Mouse (Mus musculus) hindbrain, embryonic 16.5 days (tissue): ENCODE results near the gene Prkg1. TPM values are rescaled to one million over a fixed set of nuclear protein-coding genes. Genes with fewer than 3 reads are reported as not detected.
A peak's percentile ranks its signal among the peaks of the same experiment; 100 is the strongest.

Source experiments
- ATAC-seq: fragments of 200-750 bp; cut with Nextera tagmentation; 2 replicates; pipeline ENCODE4 v1.8.0; 2017; ENCODE audit warnings: moderate TSS enrichment, moderate library complexity
- H3K27ac ChIP-seq: fragments of 300-500 bp; sonication (generic); 2 replicates; pipeline ENCODE4 v1.5.1; 2014; ENCODE audit warnings: low read depth, mild to moderate bottlenecking, control low read depth, low read length, moderate library complexity
- H3K27me3 ChIP-seq: fragments of 300-500 bp; sonication (generic); replicated peaks from 2 replicates; pipeline ENCODE4 v1.6.1; 2014; ENCODE audit warnings: low read length; ENCODE audit not compliant: control insufficient read depth, insufficient read depth
- H3K36me3 ChIP-seq: fragments of 300-500 bp; sonication (generic); 2 replicates; pipeline ENCODE4 v1.6.1; 2014; ENCODE audit warnings: mild to moderate bottlenecking, low read length, moderate library complexity, mixed read lengths; ENCODE audit not compliant: control insufficient read depth, insufficient read depth
- H3K4me1 ChIP-seq: fragments of 300-500 bp; sonication (generic); 2 replicates; pipeline ENCODE4 v1.6.1; 2014; ENCODE audit warnings: low read depth, low read length; ENCODE audit not compliant: control insufficient read depth, insufficient read depth
- H3K4me2 ChIP-seq: fragments of 300-500 bp; sonication (generic); 2 replicates; pipeline ENCODE4 v1.6.1; 2014; ENCODE audit warnings: mild to moderate bottlenecking, low read length, control low read depth, moderate library complexity
- H3K4me3 ChIP-seq: fragments of 300-500 bp; sonication (generic); 2 replicates; pipeline ENCODE4 v1.5.1; 2014; ENCODE audit warnings: mild to moderate bottlenecking, low read length, control low read depth, moderate library complexity
- H3K9ac ChIP-seq: fragments of 300-500 bp; sonication (generic); 2 replicates; pipeline ENCODE4 v1.6.1; 2014; ENCODE audit warnings: low read depth, mild to moderate bottlenecking, control low read depth, low read length, moderate library complexity
- H3K9me3 ChIP-seq: fragments of 300-500 bp; sonication (generic); 2 replicates; pipeline ENCODE4 v1.6.1; 2014; ENCODE audit warnings: mild to moderate bottlenecking, low read length, moderate library complexity; ENCODE audit not compliant: control insufficient read depth
- WGBS: fragments of 180-500 bp; shearing (Covaris S2); extraction: QIAGEN DNeasy Blood & Tissue Kit; methylation state at CpG from one replicate; pipeline ENCODE4 v1.1.7; 2014; 5-methylcytosine and 5-hydroxymethylcytosine counted together
- polyA plus RNA-seq: library from polyadenylated mRNA; unstranded; fragments of >200 nt; fragmentation: Nextera tagmentation; extraction: Ambion mirVana; gene quantifications from 2 replicates; pipeline ENCODE4 v1.2.1, GENCODE M21; 2015

Gene Prkg1
- polyA plus RNA-seq, 1 experiment from 2014 or later, result 4.8 TPM

- Histone ChIP-seq H3K9ac (no peak overlapping the region), H3K36me3 (no peaks in the 10 kb centered on the region), H3K27me3 (no peaks in the 10 kb centered on the region), H3K4me1 (no peaks in the 10 kb centered on the region), H3K9me3 (no peaks in the 10 kb centered on the region), H3K4me3 (no peak overlapping the region), H3K4me2 (no peak overlapping the region), H3K27ac (no peak overlapping the region)
- WGBS, result 39% methylated on average over 5 of the region's 5 CpGs
- ATAC-seq, result no peak
Observed at GRCm38 (mm10) chr19:30642629-30643170, 1122.1 kb downstream of the Prkg1 start.

- Histone ChIP-seq H3K36me3 (no peaks in the 10 kb centered on the region), H3K4me1 (no peaks in the 10 kb centered on the region), H3K27ac (peak overlapping the region; percentile 29; the same call in 1 of the 2 replicates), H3K27me3 (no peaks in the 10 kb centered on the region), H3K9me3 (no peaks in the 10 kb centered on the region), H3K4me3 (no peak overlapping the region), H3K9ac (no peak overlapping the region), H3K4me2 (peak overlapping the region; percentile 25)
- WGBS, result 48% methylated on average over 8 of the region's 8 CpGs
- peak; percentile 60; the same call in 1 of the 2 replicates for ATAC-seq
Observed at GRCm38 (mm10) chr19:30637471-30637870, 1127.4 kb downstream of the Prkg1 start.

GRCm38 (mm10) chr19:30631051-30631450 lies 1133.8 kb downstream of the Prkg1 start:
- H3K4me3 ChIP-seq, result no peak overlapping the region
- no peaks in the 10 kb centered on the region for H3K27me3 ChIP-seq
- no peaks in the 10 kb centered on the region for H3K36me3 ChIP-seq
- H3K9ac ChIP-seq, result no peak overlapping the region
- no peak overlapping the region for H3K27ac ChIP-seq
- 55% methylated on average over 3 of the region's 3 CpGs for WGBS
- no peak overlapping the region for H3K4me2 ChIP-seq
- H3K4me1 ChIP-seq, result no peaks in the 10 kb centered on the region
- no peaks in the 10 kb centered on the region for H3K9me3 ChIP-seq
- no peak for ATAC-seq

GRCm38 (mm10) chr19:30626036-30626435 lies 1138.8 kb downstream of the Prkg1 start:
- Histone ChIP-seq H3K27ac (no peak overlapping the region), H3K9ac (no peak overlapping the region), H3K4me2 (no peak overlapping the region), H3K36me3 (no peaks in the 10 kb centered on the region), H3K4me1 (no peaks in the 10 kb centered on the region), H3K4me3 (no peak overlapping the region), H3K9me3 (no peaks in the 10 kb centered on the region), H3K27me3 (no peaks in the 10 kb centered on the region)
- 52% methylated on average over 7 of the region's 7 CpGs for WGBS
- ATAC-seq, result no peak

GRCm38 (mm10) chr19:30625391-30625790 lies 1139.4 kb downstream of the Prkg1 start:
- Histone ChIP-seq H3K9me3 (no peaks in the 10 kb centered on the region), H3K9ac (no peak overlapping the region)
- 81% methylated on average over 2 of the region's 2 CpGs for WGBS

GRCm38 (mm10) chr19:30623620-30624019 lies 1141.2 kb downstream of the Prkg1 start:
- 86% methylated on average over 7 of the region's 7 CpGs for WGBS
- Histone ChIP-seq H3K36me3 (no peaks in the 10 kb centered on the region), H3K9me3 (no peaks in the 10 kb centered on the region), H3K27me3 (no peaks in the 10 kb centered on the region), H3K27ac (no peak overlapping the region), H3K4me1 (no peaks in the 10 kb centered on the region), H3K4me2 (no peak overlapping the region), H3K4me3 (no peak overlapping the region), H3K9ac (no peak overlapping the region)
- ATAC-seq, result no peak

More at GRCm38 (mm10) chr19:30625391-30625790, 1139.4 kb downstream of the Prkg1 start:
- Histone ChIP-seq H3K4me1 (no peaks in the 10 kb centered on the region), H3K27ac (no peak overlapping the region), H3K36me3 (no peaks in the 10 kb centered on the region), H3K4me2 (no peak overlapping the region), H3K27me3 (no peaks in the 10 kb centered on the region), H3K4me3 (no peak overlapping the region)
- no peak for ATAC-seq

GRCm38 (mm10) chr19:30613150-30613865 lies 1151.5 kb downstream of the Prkg1 start:
- Histone ChIP-seq H3K9ac (no peak overlapping the region), H3K4me2 (no peak overlapping the region), H3K27me3 (no peaks in the 10 kb centered on the region), H3K27ac (no peak overlapping the region), H3K36me3 (no peaks in the 10 kb centered on the region), H3K4me1 (no peaks in the 10 kb centered on the region), H3K4me3 (no peak overlapping the region), H3K9me3 (0 out of 2 replicates have a peak, but pooled peaks cover 2% of the 10 kb centered on the region)
- ATAC-seq, result no peak
- WGBS, result 81% methylated on average over 3 of the region's 3 CpGs

DNA sequence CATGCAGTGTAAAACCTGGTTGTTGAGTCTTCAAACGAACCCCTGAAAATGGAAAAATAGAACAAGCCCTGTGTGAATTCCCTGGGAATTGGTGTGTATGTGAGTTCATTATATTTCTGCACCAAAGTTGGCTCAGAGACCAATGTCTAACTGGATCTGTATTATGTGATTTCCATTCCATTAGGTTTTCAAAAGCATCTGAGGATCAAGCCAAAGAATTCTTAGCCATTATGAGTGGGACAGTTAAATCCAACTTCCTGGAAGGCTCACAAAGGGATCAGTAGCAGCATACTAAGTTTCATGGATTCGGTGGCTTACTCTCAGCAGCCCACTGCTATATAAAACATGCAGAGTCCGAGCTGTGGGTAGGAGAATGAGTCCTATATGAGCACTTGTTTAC lies 1178.5 kb downstream of the Prkg1 start:
- Histone ChIP-seq H3K4me2 (no peak overlapping the region), H3K27ac (no peak overlapping the region), H3K27me3 (no peaks in the 10 kb centered on the region), H3K9me3 (no peaks in the 10 kb centered on the region), H3K4me3 (no peak overlapping the region), H3K4me1 (no peaks in the 10 kb centered on the region), H3K36me3 (no peaks in the 10 kb centered on the region), H3K9ac (no peak overlapping the region)
- 57% methylated on average over 3 of the region's 3 CpGs for WGBS
- ATAC-seq, result no peak

- H3K9ac ChIP-seq, result no peak overlapping the region
- H3K9me3 ChIP-seq, result 0 out of 2 replicates have a peak, but pooled peaks cover 2% of the 10 kb centered on the region
- H3K36me3 ChIP-seq, result no peaks in the 10 kb centered on the region
- H3K27ac ChIP-seq, result no peak overlapping the region
- no peak for ATAC-seq
- WGBS, result 38% methylated on average over 6 of the region's 6 CpGs
- no peak overlapping the region for H3K4me3 ChIP-seq
- no peaks in the 10 kb centered on the region for H3K27me3 ChIP-seq
- no peak overlapping the region for H3K4me2 ChIP-seq
- H3K4me1 ChIP-seq, result no peaks in the 10 kb centered on the region
Observed at GRCm38 (mm10) chr19:30564516-30564915, 1200.3 kb downstream of the Prkg1 start.
